Mouse (Mus musculus) frontal cortex, postnatal 25 days (tissue): ENCODE data around the gene Mrs2.

ENCODE experiments used
- DNase-seq, 2 experiments: peaks; one replicate each; pipeline ENCODE4 v3.0.0; 2022; ENCODE audit warnings: low spot score in 2 of 2

Mrs2 gene

DNA sequence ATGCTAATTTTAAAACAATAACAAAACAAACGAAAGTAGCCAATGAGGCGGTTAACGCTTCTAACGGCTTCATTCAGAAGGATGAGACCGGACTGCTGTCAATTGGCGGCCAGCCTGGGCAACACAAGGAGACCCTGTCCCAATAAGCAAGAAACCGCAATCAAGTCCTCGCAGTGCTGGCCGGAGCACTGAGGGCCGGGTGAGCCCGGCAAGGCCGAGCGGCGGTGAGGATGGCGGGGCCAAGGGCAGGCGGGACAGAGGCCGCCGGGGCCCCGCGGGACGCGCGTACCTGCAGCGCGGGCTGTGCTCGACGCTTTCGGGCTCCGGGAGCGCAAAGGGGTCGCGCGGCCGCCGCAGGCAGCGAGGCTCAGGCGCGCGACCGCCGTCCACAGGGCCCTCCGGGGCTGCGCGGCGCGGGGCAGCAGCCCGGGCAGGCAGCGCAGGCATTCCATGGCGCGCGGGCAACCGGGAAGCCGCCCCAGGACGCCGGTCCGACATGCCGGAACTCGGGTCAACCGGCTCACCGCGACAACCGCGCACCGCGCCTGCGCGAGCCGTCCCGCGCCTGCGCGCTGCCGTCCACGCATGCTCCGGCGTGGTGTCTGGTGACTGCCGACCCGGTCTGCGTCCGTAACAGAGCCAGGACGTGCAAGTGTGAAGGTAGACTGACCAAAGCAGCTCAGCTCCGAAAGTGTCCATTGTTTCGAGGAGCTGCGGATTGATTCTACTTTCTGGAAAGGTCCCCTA, at the start of gene Mrs2:
Gene Mrs2 (minus strand): TSS at position 587 of the 747 bp plus-strand sequence.
- DNase-seq: peak; percentile 70 to 83

DNA sequence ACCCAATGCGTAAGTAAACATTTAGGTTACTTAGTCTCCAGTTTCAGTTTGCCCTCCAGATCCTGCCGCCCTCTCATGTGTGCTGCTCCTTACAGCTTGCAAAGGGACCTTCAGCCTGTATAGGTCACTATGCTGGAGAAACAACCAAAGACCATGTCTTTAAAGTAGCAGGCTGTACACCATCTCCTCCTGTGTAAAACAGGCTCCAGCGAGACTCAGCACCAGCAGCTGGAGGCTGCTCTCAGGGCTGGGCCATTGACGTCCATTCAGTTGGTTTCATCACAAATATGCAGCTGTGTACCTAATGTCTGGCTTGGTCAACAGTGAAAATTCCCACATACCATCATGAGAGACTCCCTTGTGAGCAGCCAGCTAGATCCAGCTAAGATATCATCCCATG, 49.6 kb upstream of the Mrs2 start:
- DNase-seq: no peak

DNA sequence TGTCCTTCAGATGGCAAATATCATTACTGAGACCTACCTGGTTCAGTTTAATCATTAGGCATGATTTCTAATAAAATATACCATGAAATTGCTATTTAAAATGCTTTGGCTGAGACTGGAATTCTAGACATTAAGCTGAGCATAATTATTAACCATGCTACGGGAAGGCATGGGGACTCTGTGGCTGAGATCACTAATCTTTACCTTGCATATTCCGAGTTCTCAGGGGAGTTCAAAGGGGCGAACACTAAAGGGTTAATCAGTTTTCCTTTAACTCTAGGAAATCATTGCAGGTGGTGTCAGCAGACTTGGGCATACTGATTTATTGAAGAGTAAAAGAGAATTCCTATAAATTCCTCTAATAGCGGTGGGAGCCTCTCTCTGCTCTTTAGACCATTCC, 47.0 kb upstream of the Mrs2 start:
- DNase-seq: no peak

DNA sequence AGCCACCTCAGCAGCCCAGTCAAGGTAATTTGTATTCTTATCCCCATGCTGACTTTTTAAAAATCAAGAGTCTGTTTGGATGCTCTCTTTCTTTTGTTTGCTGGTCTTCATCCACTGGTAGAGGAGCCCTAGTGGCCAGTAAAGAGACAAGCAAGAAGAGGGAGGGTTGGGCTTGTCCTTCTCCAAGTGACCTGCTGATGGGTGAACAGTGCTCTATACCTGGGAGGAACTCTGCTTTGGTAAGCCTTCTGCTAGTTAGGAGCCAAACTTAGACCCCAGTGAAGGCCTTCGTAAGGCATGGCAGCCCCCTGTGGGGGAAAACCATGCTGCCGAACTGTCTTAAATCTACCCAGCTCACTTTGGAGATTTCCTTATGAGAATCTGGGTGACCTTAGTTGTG, 46.5 kb upstream of the Mrs2 start:
- DNase-seq: no peak

DNA sequence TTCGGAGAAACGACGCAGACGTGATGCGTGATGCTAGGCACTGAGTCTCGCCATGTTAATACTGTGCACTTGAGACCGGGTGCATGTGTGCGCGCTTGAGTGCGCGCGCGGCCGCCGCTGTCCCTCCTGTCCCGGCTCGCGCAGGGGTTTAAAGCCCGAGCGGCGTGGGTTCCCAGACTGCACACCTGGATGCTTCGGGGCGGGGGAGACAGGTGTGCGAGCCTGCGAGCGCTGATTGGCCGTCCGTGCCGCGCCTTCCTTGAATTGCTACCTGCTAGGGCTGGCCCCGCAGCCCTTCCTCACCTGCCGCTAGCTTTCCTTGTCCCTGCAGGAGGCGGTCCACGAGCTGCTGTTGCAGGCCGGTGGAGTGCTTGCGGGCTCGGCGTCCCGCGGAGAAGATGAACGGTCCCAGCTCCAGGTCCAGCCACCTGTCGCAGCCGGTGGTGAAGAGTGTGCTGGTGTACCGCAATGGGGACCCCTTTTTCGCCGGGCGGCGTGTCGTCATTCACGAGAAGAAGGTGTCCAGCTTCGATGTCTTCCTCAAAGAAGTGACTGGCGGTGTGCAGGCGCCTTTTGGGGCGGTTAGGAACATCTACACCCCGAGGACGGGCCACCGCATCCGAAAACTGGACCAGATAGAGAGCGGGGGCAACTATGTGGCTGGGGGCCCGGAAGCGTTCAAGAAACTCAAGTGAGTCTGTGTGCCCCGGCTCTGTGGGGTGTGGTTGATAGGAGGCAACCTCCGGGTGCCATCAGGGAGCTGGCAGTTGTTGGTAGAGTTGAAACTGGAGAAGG, 35.9 kb upstream of the Mrs2 start, which contains the start of gene Dcdc2a:
Gene Dcdc2a (plus strand): TSS at position 132 of the 795 bp plus-strand sequence.
- DNase-seq: no peak

DNA sequence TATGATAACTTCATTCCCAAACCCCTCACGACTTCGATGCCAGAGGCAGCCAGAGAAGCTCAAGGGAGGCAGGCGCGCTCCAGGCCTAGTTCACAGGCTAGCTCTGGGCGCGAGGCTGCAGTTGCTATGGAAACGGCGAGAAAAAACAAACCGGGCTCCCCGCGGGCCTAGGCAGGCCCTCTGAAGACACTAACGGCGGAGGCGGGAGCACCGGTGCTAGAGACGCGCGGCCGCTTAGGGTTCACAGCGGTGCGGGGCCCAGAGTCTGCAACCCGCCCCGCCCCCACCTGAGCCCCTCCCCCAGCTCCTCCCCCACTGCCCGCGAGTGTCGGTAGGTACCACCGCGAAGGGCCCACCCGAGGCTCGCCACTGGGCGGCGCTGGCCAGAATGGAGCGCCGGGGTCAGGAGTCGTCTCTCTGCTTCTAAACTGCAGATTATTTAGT, 35.0 kb upstream of the Mrs2 start:
- DNase-seq: peak; percentile 42 to 55

DNA sequence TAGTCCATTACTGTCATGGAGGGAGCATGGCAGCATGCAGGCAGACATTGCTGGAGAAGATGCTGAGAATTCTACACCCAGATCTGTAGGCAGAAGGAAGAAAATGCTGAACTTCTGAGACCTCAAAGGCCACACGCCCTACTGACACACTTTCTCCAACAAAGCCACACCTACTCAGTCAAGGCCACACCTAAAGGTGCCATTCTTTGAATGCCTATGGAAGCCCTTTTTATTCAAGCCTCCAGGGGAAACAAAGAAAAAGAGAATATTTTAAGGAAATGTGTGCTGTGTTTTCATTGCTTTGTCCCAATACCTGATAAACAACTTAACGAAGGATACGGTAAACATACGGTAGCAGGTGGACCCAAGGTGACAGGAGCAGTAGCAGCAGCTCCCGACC, 32.5 kb upstream of the Mrs2 start:
- DNase-seq: no peak

DNA sequence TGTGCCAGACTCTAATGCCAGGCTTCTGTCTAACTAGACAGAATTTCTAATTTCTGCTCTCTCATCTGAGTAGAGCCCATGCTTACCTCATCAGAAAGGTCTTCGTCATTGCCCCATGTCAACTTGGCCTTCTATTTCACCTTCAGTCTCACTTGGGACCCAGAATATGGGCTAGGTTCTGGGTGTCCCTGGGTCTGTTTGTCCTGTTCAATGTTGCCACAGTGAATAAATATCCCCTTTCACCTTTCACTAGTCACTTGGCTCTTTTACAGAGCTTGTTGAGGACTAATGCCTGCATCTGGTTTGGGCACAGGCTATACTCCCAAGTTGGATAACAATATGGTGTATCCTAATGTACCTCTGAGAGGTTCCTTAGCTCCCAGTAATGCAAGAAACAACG, 19.3 kb upstream of the Mrs2 start:
- no peak for DNase-seq

DNA sequence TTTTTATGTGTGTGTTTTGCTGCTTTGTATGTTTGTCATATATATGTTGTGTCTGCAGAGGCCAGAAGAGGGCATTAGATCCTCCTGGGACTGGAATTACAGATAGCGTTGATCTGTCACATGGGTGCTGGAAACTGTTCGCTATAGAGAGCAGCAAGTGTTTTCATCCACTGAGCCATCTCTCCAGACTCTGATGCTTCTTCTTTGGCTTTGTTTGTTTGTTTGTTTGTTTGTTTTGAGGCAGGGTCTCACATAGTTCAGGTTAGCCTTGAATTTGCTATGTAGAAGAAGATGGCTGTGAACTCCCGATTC, 6.9 kb upstream of the Mrs2 start:
- DNase-seq: no peak

DNA sequence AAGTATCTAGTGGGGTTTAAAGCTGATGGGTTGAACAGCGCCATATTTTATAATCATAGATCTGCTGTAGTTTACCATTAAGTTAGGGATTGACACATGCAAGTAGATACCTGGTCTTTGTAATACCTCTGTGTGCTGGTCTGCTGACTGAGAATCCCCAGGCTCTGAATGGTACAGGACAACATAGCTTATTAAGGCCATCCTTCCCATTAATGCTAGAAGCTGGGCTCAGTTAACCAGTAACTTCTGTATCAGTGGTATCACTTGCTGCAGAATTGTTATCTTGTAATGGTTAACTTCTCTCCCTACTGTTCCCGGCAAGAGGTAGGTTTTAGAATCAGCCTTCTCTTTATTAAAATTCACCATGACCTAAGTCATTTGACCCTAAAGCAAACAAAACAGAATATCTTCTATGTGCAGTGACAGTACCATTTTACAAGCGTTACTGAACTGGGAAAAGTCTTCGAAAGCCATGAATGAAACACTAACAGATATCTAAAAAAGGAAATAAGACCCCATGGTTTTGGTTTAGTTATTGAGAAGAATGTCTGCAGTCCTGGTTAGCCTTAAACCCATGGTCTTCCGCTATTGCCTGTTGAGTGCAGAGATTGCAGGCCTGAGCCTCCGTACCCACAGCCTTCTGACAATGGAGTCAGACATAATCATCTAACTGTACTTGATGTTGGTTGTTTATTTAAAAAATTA, 6.4 kb upstream of the Mrs2 start:
- DNase-seq: no peak

DNA sequence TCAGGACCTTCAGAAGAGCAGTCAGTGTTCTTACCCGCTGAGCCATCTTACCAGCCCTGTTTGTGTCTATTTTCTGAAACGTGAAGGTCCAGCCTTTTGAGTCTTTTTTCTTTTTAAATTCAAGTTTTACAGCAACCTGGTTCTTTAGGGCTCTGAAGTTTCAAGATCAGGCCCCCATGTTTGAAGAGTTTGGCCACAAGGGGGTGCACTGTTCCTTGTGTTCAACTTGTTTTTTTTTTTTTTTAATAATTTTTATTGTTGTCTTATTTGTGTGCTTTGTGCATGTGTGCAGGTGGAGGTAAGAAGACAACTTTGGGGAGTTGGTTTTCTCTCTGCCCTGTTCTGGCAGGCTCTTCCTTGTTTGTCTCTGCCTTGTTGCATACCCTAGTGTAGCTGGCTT, 4.5 kb upstream of the Mrs2 start:
- no peak for DNase-seq

DNA sequence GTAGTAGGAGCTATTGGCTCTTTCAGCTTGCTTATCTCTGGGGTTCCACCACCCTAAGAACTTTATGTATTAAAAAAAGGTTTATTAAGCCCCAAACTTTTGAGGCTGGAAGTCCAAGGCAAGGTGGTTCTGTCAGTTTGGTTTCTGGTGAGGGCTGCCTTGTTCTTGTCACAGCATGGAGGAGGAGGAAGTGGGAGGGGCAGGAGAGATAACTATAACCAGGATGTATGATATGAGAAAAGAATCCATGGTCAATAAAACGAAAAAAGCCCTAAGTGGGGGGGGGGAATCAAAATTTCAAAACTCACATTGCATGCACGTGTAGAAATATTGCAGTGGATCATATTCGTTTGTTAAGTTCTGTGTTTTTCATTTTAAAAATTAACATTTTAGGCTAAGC, 3.0 kb upstream of the Mrs2 start:
- no peak for DNase-seq

DNA sequence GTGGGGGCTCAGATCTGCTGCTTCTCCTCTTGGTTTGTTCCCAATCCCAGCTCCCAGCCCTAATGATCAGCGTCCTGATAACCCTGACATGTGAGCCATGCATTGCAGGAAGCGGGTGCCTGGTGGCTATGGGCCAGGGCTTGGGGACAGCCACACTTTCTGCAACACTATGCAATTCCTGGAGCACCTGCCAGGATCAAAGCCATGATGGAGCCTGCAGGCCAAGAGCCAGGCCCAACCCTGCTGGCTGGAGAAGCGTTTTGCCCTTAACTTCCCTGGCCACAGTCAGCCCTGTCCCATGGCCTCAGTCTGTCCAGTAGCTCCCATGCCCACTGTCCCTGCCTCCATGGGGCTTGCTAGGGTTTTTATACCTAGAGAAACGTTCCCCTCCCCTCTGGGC, 2.2 kb upstream of the Mrs2 start:
- DNase-seq: no peak

DNA sequence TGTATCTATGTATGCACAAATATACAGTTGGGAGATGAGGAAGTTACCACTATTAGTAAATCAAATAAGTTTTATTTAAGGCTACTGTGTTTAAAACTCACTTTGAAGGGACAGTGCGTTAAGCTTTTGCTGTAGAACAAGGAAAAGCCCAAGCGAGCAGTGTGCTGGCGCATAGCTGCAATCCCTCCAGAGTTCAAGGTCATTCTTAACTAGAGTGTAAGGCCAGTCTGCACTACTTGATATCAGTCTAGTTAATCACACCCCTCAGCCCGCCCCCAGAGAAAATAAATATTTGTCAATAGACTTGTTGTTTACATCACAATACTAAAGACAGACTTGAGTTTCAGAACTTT, 337 bp upstream of the Mrs2 start:
- DNase-seq: no peak

DNA sequence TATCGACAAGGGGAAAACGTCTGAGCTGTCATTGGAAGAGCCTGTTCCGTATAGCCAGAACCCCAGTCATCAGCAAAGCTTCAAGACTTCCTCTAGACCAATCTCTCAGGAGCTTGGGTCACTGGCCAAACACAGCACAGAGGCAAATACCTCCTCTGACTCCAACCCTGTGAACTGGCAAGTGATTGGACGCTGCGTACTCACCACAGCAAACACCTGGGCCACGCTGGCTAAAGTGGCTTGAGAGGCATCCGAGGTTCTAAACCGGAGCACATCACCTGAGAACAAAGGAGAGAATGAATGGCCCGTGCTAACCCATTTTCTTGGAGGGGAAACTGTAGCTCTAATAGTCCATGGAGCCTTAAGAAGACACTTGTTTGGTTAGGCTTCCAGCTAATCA, 1.9 kb downstream of the Mrs2 start:
- DNase-seq: no peak

DNA sequence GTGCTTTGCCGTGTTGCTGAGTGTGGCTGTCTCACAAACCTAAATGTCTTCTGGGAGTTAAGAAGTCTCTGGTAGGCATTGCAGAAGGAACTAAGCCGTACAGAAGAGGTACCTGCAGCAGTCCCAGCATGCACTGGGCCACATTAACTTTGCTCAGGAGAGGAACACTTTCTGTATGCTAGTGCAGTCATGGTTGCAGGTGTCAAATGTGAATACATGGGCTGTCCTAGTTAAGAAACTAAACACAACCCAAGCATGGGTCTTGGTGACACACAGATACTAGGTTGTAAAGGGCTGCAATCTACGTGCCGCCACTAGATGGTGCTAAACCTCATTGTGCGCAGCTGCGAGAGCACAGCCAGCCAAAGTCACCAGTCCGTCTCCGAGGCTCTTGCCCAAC, 13.1 kb downstream of the Mrs2 start:
- peak; percentile 37 to 39 for DNase-seq

DNA sequence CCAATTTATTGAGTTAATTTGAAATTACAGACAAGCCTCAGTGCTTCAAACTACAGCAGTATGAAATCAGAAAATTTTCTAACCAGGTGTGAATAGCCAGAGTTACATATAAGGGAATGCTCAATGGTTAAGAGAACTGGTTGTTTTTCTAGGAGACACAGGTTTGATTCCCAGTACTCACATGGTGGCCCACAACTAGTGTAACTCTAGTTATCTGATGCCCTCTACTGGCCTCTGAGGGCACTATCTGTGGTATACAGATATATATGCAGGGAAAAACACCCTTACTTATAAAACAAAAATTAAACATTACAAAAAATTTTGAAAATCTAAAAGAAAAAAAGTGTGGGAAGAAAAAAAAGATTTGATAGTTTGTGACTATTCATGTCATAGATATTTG, 17.2 kb downstream of the Mrs2 start:
- DNase-seq: no peak

DNA sequence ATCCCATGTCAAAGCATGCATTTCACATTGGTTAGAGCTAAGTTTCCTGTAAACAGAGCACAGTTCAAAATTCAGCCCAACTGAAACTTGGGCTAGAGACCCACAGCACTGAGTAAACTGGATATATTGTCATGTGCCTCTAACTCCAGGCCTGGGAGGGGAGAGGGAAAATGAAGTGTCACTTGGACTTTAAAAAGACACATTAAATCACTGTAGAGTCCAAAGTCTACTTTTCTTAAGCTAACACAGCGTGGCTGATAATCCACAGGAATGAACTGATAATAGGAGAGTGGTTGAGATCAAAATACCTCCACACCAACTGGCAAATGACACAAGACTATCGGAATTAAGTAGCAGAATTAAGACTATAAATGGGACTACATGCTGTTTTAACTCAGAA, 20.6 kb downstream of the Mrs2 start:
- no peak for DNase-seq

DNA sequence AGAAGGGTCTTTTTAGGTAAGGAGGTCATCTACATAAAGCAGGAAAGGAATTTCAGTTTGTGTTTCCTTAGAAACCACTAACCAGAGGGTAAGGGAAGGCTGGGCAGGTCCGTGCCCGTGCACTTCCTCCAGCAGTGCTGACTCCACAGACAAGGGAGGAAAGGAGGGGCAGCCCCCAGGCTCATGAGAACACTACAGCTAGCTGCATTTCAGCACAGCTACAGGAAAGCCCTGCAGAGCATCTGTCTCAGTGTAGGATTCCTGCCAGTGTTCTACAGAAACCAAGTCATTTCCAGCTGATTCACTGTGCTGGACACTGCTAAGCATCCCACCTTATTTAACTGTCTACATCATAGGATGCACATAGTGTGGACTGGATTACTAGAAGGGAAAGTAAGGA, 27.0 kb downstream of the Mrs2 start:
- no peak for DNase-seq

DNA sequence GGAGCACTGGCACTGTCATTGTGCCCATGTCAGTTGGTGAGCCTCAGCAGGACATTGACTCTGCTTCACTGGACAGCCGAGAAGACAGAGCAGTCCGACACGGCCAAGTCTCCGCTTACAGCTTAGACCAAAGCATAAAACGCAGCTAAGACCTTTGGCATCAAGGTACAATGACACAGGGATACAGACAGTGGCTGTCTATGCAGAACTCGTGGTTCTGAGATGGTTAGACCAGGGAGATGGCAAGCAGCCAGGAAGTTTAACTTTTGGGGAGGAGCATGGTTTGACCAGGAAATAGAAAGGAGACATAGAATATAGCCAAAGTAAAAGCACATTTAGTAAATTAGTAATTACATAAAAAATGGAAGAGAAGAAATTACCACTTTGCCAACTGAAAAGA, 31.2 kb downstream of the Mrs2 start:
- no peak for DNase-seq

DNA sequence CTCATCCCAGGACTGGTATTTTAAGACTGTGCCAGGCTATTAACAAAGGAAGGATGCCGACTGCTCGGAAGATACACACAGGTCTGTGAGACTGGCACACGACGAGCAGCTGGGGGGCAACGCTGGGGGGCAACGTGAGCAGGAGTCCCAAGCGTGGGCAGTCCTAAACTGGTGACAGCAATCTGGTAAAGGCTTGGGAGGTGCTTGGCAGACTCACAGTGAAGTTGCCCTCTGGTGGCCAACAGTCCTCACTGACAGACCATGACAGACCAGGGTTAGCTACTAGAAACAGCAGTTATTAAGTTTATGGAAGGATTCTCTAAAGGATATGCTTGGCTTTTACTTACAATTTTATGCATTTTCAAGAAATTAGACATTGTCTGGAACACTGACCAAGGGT, 31.8 kb downstream of the Mrs2 start:
- DNase-seq: peak; percentile 38 to 51

DNA sequence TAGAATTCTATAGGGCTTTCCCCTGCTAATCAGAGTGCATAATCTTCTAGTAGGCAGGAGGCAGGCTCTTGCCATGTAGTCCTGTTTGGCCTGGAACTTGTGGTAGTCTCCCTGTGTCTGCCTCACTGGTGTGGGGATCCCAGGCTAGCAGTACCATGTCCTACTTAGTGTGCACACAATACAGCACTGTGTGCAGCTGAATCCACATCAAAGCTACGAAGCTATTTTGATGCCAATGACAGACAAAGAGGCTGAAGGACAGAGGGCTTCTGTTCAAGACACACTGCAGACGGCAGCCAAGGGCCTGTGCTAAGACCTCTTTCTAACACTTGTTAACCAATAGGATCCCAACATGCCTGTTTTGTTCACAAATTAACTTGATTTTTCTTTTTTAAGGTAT, 34.7 kb downstream of the Mrs2 start:
- DNase-seq: no peak

DNA sequence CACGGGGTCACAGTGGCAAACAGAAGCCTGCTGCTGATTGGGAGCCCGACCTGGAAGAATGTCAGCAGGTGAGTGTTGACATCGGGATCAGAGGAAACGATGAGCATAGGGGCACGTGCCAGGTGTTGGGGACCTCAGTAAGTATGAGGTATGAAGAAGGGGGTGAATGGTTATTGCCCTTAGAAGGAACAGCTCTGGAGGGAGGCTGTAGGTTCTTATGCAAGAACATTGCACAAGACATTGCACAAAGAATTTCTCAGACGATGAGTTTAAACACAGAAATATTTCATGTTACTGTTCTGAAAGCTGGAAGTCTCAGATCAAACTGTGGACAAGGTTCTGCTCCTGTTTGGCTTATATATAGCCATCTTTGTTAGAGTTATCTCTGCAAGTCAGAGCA, 39.1 kb downstream of the Mrs2 start:
- DNase-seq: no peak
